Mouse (Mus musculus): ENCODE measurements around the gene Tgfbr3.

DNA sequence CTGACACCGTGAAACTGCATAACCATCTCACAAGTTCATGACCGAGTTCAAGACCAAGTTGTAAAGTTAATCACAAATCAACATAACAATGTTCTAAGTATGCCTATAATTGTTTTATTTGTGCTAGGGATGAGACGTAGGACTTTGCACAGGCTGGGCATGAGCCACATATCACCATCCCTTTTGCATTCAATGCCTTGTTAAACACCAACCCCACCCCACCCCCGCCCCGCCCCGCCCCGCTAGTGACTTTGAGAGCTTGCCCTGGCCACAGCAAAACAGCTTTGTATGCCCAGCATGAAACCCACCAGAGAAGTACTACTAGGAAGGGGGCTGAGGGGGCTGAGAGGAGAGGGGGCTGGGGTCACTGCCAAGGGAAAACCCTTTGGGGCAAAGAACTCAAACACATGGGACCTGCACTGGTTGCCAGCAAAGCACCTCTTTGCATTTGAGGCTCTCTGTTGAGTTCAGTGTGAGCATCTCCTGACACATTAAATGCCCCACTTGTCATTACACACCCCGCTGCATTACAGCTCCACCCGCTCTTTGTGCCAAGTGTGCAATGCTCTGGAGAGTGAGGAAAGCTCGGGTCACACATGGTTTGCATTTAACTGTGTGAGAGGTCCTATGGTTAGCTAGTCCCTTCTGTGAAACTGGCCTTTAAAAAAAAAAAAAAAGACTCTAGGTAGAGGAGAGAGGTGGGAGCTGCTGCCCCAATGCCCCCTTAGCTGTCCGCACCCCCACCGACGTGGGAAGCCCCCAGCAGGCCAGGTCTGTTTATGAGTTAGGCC lies 179.1 kb downstream of the Tgfbr3 start:
- TF ChIP-seq CTCF (IDR thresholded peaks at IDR 0.05; ENCODE audit: extremely low read depth, insufficient read length, insufficient replicate concordance, low read depth, low read length), result no peak
- TF ChIP-seq POLR2A (IDR thresholded peaks at IDR 0.05; ENCODE audit: low read depth, low read length), result no peak

All from small intestine, adult 2 months (tissue).